Mouse (Mus musculus) skeletal muscle tissue, adult 2 months (tissue): ENCODE data around the gene Ppia.
"Not testable (repeated sequence)": the region's sequence is repeated elsewhere in the genome, so short reads cannot be mapped to it uniquely, and the experiment has no call there.

ENCODE experiments used
- DNase-seq: peaks from one replicate; pipeline ENCODE4 v3.0.0-alpha.2; 2012; ENCODE audit warnings: low read depth, low spot score

Gene Ppia

GRCm38 (mm10) chr11:6442566-6442965 is 27.3 kb downstream of the Ppia start:
- no peak for DNase-seq

- DNase-seq, result no peak
Observed at GRCm38 (mm10) chr11:6443102-6443501, 27.9 kb downstream of the Ppia start.

- DNase-seq, result no peak
Observed at GRCm38 (mm10) chr11:6443727-6444076, 28.5 kb downstream of the Ppia start.

- peak; percentile 99 for DNase-seq
Observed at GRCm38 (mm10) chr11:6444077-6444853, 29.0 kb downstream of the Ppia start, which contains the start of gene H2afv. H2afv (minus strand) TSS chr11:6444443.

GRCm38 (mm10) chr11:6445441-6445840 is 30.2 kb downstream of the Ppia start:
- no peak for DNase-seq

- DNase-seq, result no peak
Observed at GRCm38 (mm10) chr11:6445951-6446350, 30.7 kb downstream of the Ppia start.

GRCm38 (mm10) chr11:6447493-6447892 is 32.2 kb downstream of the Ppia start:
- no peak for DNase-seq

GRCm38 (mm10) chr11:6448155-6448554 is 32.9 kb downstream of the Ppia start:
- not testable (repeated sequence) for DNase-seq

- DNase-seq, result no peak
Observed at GRCm38 (mm10) chr11:6456083-6456482, 40.8 kb downstream of the Ppia start.

- no peak for DNase-seq
Observed at GRCm38 (mm10) chr11:6463159-6463837, 48.1 kb downstream of the Ppia start.

- no peak for DNase-seq
Observed at GRCm38 (mm10) chr11:6465122-6465521, 49.9 kb downstream of the Ppia start.

GRCm38 (mm10) chr11:6468541-6468940 is 53.3 kb downstream of the Ppia start:
- DNase-seq, result no peak
